Mouse (Mus musculus) bone marrow macrophage, adult 2 months (primary cell): ENCODE results near the gene Ctnna3.

Experiments used
- CTCF ChIP-seq: IDR thresholded peaks from 2 replicates; pipeline ENCODE4 v1.5.1; 2012; ENCODE audit warnings: low read depth, mild to moderate bottlenecking, low read length, moderate library complexity
- POLR2A ChIP-seq: IDR thresholded peaks from 2 replicates; pipeline ENCODE4 v1.6.1; 2012; ENCODE audit warnings: mild to moderate bottlenecking, low read depth, low read length, borderline replicate concordance

GRCm38 (mm10) chr10:63692039-63692438, 262.1 kb downstream of the Ctnna3 start:
- TF ChIP-seq CTCF (no peak), POLR2A (no peak)
